In the genomic region with DNA sequence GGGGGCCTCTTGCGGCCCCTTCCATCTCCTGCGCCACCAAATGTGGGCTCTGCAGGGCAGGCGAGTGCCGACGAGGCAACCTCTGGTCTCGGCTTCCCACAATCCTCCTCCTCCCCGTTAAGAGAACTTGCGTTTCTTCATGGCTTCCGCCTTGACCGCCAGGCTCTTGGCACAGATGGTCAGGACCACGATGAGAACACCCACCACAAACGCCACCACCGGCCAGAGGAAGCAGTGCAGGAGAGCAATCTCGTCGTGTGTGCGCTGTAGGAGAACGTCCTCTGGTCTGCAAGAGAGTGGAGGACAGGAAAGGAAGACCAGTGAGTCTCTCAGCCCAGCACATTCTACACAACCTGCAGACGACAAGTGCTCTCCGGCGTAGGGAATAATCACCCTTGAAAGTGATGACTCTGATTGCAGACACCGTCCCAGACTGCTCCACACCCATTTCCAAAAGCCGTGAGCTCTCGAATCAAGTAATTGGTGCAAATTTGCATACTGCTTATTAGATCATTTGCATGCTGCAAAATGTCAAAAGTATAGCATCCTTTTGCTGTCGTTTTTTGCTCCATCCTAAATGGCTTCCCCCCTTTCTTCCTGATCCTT, we compare ENCODE assay signal across 18 mouse cellular contexts. TPM values are rescaled to one million over a fixed set of nuclear protein-coding genes. Genes with fewer than 3 reads are reported as not detected.
DNase-seq lines count a peak whose midpoint lies in the region; ATAC-seq and TF ChIP-seq lines count a peak whose summit lies in the region.
"Had no signal": no experiment of that assay in that cellular context is flagged by ENCODE, and none has a peak within 500 bp of the region (broad histone marks: within the 10 kb centered on the region; RNA-seq: fewer than 3 reads in every experiment).

No protein-coding gene starts in this region.

- H3K9me3 ChIP-seq in heart, embryonic 13.5 days = no peaks in the 10 kb centered on the region
- no peaks in the 10 kb centered on the region for H3K9me3 ChIP-seq in forebrain, embryonic 16.5 days (ENCODE audit: control insufficient read depth, low read length)
- H3K9me3 ChIP-seq: liver, embryonic 12.5 days had no signal

- H3K4me2 ChIP-seq in heart, embryonic 13.5 days = 0 out of 2 replicates have a peak overlapping the region, but pooled peaks have one; percentile 28
- no peak overlapping the region for H3K4me2 ChIP-seq in forebrain, embryonic 16.5 days (ENCODE audit: low read length)
- H3K4me2 ChIP-seq: hindbrain, embryonic 14.5 days; liver, embryonic 12.5 days; midbrain, embryonic 13.5 days had no signal

- no peaks in the 10 kb centered on the region for H3K27me3 ChIP-seq in heart, embryonic 13.5 days (replicated peaks)
- no peaks in the 10 kb centered on the region for H3K27me3 ChIP-seq in forebrain, embryonic 16.5 days (replicated peaks; ENCODE audit: control insufficient read depth, insufficient read depth, low read length)
- H3K27me3 ChIP-seq: liver, embryonic 12.5 days; midbrain, embryonic 13.5 days had no signal

- H3K27ac ChIP-seq in heart, embryonic 13.5 days (replicated peaks) = no peak overlapping the region
- no peak overlapping the region for H3K27ac ChIP-seq in layer of hippocampus, adult 2 months
- no peak overlapping the region for H3K27ac ChIP-seq in forebrain, embryonic 16.5 days (ENCODE audit: low read length)
- H3K27ac ChIP-seq: hindbrain, embryonic 14.5 days; liver, embryonic 12.5 days; macrophage; midbrain, embryonic 13.5 days had no signal

- WGBS in heart, embryonic 13.5 days = 62% methylated on average over 24 of the region's 24 CpGs
- 64% methylated on average over 24 of the region's 24 CpGs for WGBS in forebrain, embryonic 16.5 days

- 0 out of 2 replicates have a peak, but pooled peaks have one; percentile 13 for TF ChIP-seq CTCF in layer of hippocampus, adult 2 months (conservative IDR thresholded peaks at IDR 0.05)

- no peak overlapping the region for H3K9ac ChIP-seq in heart, embryonic 13.5 days
- H3K9ac ChIP-seq in forebrain, embryonic 16.5 days (replicated peaks; ENCODE audit: low read depth, low read length) = no peak overlapping the region
- H3K9ac ChIP-seq: hindbrain, embryonic 14.5 days; liver, embryonic 12.5 days; midbrain, embryonic 13.5 days had no signal

- no peak for DNase-seq in heart, adult 8-10 months (ENCODE audit: low spot score)
- no peak for DNase-seq in layer of hippocampus, adult 2 months (ENCODE audit: low spot score in 2 of 2)
- DNase-seq in layer of hippocampus, adult 11-12 months (ENCODE audit: low spot score) = no peak
- DNase-seq in ES-CJ7 (ENCODE audit: low read depth, low spot score) = peak; percentile 66
- DNase-seq in gastrocnemius, postnatal 4 days (ENCODE audit: low spot score in 2 of 2) = no peak
- DNase-seq: adrenal gland, postnatal 25 days; cerebellum, adult 9-10 months; kidney, adult 8-10 months; kidney, postnatal 36 days; spleen, adult 18-20 months; thymus, postnatal 25 days had no signal

- ATAC-seq in heart, embryonic 13.5 days (ENCODE audit: extremely low read depth, insufficient number of reproducible peaks, low FRiP score, low TSS enrichment) = no peak
- ATAC-seq in forebrain, embryonic 16.5 days = peak; percentile 47; the same call in 1 of the 2 replicates
- ATAC-seq: activated CD4-positive, CD25-positive, alpha-beta regulatory T cell, adult 4 months; liver, embryonic 12.5 days; midbrain, embryonic 13.5 days had no signal

- no peak overlapping the region for H3K4me3 ChIP-seq in heart, embryonic 13.5 days
- no peak overlapping the region for H3K4me3 ChIP-seq in layer of hippocampus, adult 2 months
- no peak overlapping the region for H3K4me3 ChIP-seq in forebrain, embryonic 16.5 days (replicated peaks; ENCODE audit: low read length)
- H3K4me3 ChIP-seq: liver, embryonic 12.5 days; midbrain, embryonic 13.5 days had no signal

- H3K4me1 ChIP-seq in heart, embryonic 13.5 days = no peaks in the 10 kb centered on the region
- H3K4me1 ChIP-seq in forebrain, embryonic 16.5 days (replicated peaks; ENCODE audit: control insufficient read depth, insufficient read depth, low read length) = no peaks in the 10 kb centered on the region
- H3K4me1 ChIP-seq: liver, embryonic 12.5 days had no signal

- 0 out of 2 replicates have a peak, but pooled peaks cover 2% of the 10 kb centered on the region for H3K36me3 ChIP-seq in heart, embryonic 13.5 days
- no peaks in the 10 kb centered on the region for H3K36me3 ChIP-seq in forebrain, embryonic 16.5 days (ENCODE audit: control insufficient read depth, insufficient read depth)
- H3K36me3 ChIP-seq: liver, embryonic 12.5 days had no signal

RNA-seq across cellular contexts. Expression of gene Kcnmb4, which starts 55.5 kb away (rescaled TPM):
- polyA plus RNA-seq in heart, embryonic 13.5 days (2015; fragmentation: Nextera tagmentation; extraction: Ambion mirVana) = 3.9 and 4.4 TPM in 2 replicates
- total RNA-seq in heart, adult 8-10 months (2022) = under 1 TPM in 3 of 4 experiments, not detected in 1; 0.19 to 0.47 (median 0.33) TPM
- total RNA-seq in layer of hippocampus, adult 2 months (2021) = 10 to 100 TPM; 73.2 to 78.4 TPM
- 21.2 and 23.1 TPM in 2 replicates for polyA plus RNA-seq in forebrain, embryonic 16.5 days (2015; fragmentation: Nextera tagmentation; extraction: Ambion mirVana)
- 1 to 10 TPM; 3.0 to 4.5 TPM for total RNA-seq in gastrocnemius, postnatal 4 days (2021)
- polyA plus RNA-seq: macrophage had no signal

Comparison
In these comparisons a context has a peak if more than half of its experiments do, and no peak if none do; other contexts are left out.
1. RNA of gene Kcnmb4, which starts 55.5 kb away (total RNA-seq): 73.2 to 78.4 TPM in layer of hippocampus, adult 2 months; 3.0 to 4.5 TPM in gastrocnemius, postnatal 4 days and 0.19 to 0.47 TPM in heart, adult 8-10 months; every median in the first group is over 10 times any median in the second.